Mouse (Mus musculus): ENCODE measurements around the gene Nt5c3. TPM values are rescaled to one million over a fixed set of nuclear protein-coding genes. Genes with fewer than 3 reads are reported as not detected.
A peak's percentile ranks its signal among the peaks of the same experiment; 100 is the strongest.

The Nt5c3 gene
- polyA plus RNA-seq, 1 experiment from 2014 or later, result 198 TPM

GRCm38 (mm10) chr6:56906121-56906846 is 17.4 kb downstream of the Nt5c3 start:
- no peak overlapping the region for H3K27ac ChIP-seq (replicated peaks; ENCODE audit: low read depth, low read length)

GRCm38 (mm10) chr6:56905486-56905885 is 18.2 kb downstream of the Nt5c3 start:
- Histone ChIP-seq H3K36me3 (ENCODE audit: control insufficient read depth, insufficient read depth, low read length) (no peaks in the 10 kb centered on the region), H3K27me3 (ENCODE audit: control insufficient read depth, insufficient read depth, low read length) (no peaks in the 10 kb centered on the region), H3K4me2 (ENCODE audit: low read length) (no peak overlapping the region), H3K9ac (replicated peaks; ENCODE audit: low read length) (no peak overlapping the region), H3K4me1 (ENCODE audit: control insufficient read depth, insufficient read depth, low read length) (peaks cover 10% of the 10 kb centered on the region; the same call in 1 of the 2 replicates), H3K4me3 (replicated peaks; ENCODE audit: low read depth, low read length) (no peak overlapping the region), H3K27ac (replicated peaks; ENCODE audit: low read depth, low read length) (no peak overlapping the region), H3K9me3 (ENCODE audit: control insufficient read depth, low read length) (no peaks in the 10 kb centered on the region)
- DNase-seq (no peak), ATAC-seq (ENCODE audit: low FRiP score, low TSS enrichment) (no peak)
- WGBS, result 88% methylated on average over 5 of the region's 5 CpGs

More at GRCm38 (mm10) chr6:56906121-56906846, 17.4 kb downstream of the Nt5c3 start:
- H3K9ac ChIP-seq (replicated peaks; ENCODE audit: low read length), result no peak overlapping the region
- H3K4me2 ChIP-seq (ENCODE audit: low read length), result no peak overlapping the region
- no peak for DNase-seq
- no peaks in the 10 kb centered on the region for H3K9me3 ChIP-seq (ENCODE audit: control insufficient read depth, low read length)
- no peaks in the 10 kb centered on the region for H3K36me3 ChIP-seq (ENCODE audit: control insufficient read depth, insufficient read depth, low read length)
- ATAC-seq (ENCODE audit: low FRiP score, low TSS enrichment), result no peak
- H3K4me3 ChIP-seq (replicated peaks; ENCODE audit: low read depth, low read length), result no peak overlapping the region
- no peaks in the 10 kb centered on the region for H3K27me3 ChIP-seq (ENCODE audit: control insufficient read depth, insufficient read depth, low read length)
- WGBS, result 85% methylated on average over 8 of the region's 8 CpGs
- H3K4me1 ChIP-seq (ENCODE audit: control insufficient read depth, insufficient read depth, low read length), result peaks cover 10% of the 10 kb centered on the region; the same call in 1 of the 2 replicates

- no peak overlapping the region for H3K27ac ChIP-seq (replicated peaks; ENCODE audit: low read depth, low read length)
- peaks cover 10% of the 10 kb centered on the region; the same call in 1 of the 2 replicates for H3K4me1 ChIP-seq (ENCODE audit: control insufficient read depth, insufficient read depth, low read length)
- ATAC-seq (ENCODE audit: low FRiP score, low TSS enrichment), result no peak
- no peak overlapping the region for H3K4me3 ChIP-seq (replicated peaks; ENCODE audit: low read depth, low read length)
- H3K27me3 ChIP-seq (ENCODE audit: control insufficient read depth, insufficient read depth, low read length), result no peaks in the 10 kb centered on the region
- no peak for DNase-seq
- WGBS, result 83% methylated on average over 2 of the region's 2 CpGs
- H3K9ac ChIP-seq (replicated peaks; ENCODE audit: low read length), result no peak overlapping the region
- H3K36me3 ChIP-seq (ENCODE audit: control insufficient read depth, insufficient read depth, low read length), result no peaks in the 10 kb centered on the region
- no peaks in the 10 kb centered on the region for H3K9me3 ChIP-seq (ENCODE audit: control insufficient read depth, low read length)
- H3K4me2 ChIP-seq (ENCODE audit: low read length), result no peak overlapping the region
Measured at GRCm38 (mm10) chr6:56904982-56905381, 18.8 kb downstream of the Nt5c3 start.

GRCm38 (mm10) chr6:56904330-56904729 is 19.4 kb downstream of the Nt5c3 start:
- DNase-seq, result no peak
- 95% methylated on average over 1 of the region's 1 CpGs for WGBS
- Histone ChIP-seq H3K36me3 (ENCODE audit: control insufficient read depth, insufficient read depth, low read length) (no peaks in the 10 kb centered on the region), H3K9ac (replicated peaks; ENCODE audit: low read length) (no peak overlapping the region), H3K9me3 (ENCODE audit: control insufficient read depth, low read length) (no peaks in the 10 kb centered on the region), H3K27me3 (ENCODE audit: control insufficient read depth, insufficient read depth, low read length) (no peaks in the 10 kb centered on the region), H3K4me1 (ENCODE audit: control insufficient read depth, insufficient read depth, low read length) (peaks cover 10% of the 10 kb centered on the region; the same call in 1 of the 2 replicates), H3K4me2 (ENCODE audit: low read length) (no peak overlapping the region), H3K4me3 (replicated peaks; ENCODE audit: low read depth, low read length) (no peak overlapping the region), H3K27ac (replicated peaks; ENCODE audit: low read depth, low read length) (no peak overlapping the region)
- ATAC-seq (ENCODE audit: low FRiP score, low TSS enrichment), result no peak

- no peak for DNase-seq
Measured at GRCm38 (mm10) chr6:56903831-56904230, 19.9 kb downstream of the Nt5c3 start.

GRCm38 (mm10) chr6:56902606-56903520 is 20.9 kb downstream of the Nt5c3 start:
- no peak overlapping the region for H3K4me3 ChIP-seq (replicated peaks; ENCODE audit: low read depth, low read length)
- H3K9ac ChIP-seq (replicated peaks; ENCODE audit: low read length), result no peak overlapping the region
- H3K27me3 ChIP-seq (ENCODE audit: control insufficient read depth, insufficient read depth, low read length), result no peaks in the 10 kb centered on the region
- no peak overlapping the region for H3K27ac ChIP-seq (replicated peaks; ENCODE audit: low read depth, low read length)
- H3K9me3 ChIP-seq (ENCODE audit: control insufficient read depth, low read length), result no peaks in the 10 kb centered on the region
- no peak overlapping the region for H3K4me2 ChIP-seq (ENCODE audit: low read length)
- no peaks in the 10 kb centered on the region for H3K36me3 ChIP-seq (ENCODE audit: control insufficient read depth, insufficient read depth, low read length)
- DNase-seq (no peak), ATAC-seq (ENCODE audit: low FRiP score, low TSS enrichment) (peak; percentile 29; the same call in 1 of the 2 replicates)
- 85% methylated on average over 7 of the region's 7 CpGs for WGBS
- H3K4me1 ChIP-seq (ENCODE audit: control insufficient read depth, insufficient read depth, low read length), result peaks cover 10% of the 10 kb centered on the region; the same call in 1 of the 2 replicates

More at GRCm38 (mm10) chr6:56903831-56904230, 19.9 kb downstream of the Nt5c3 start:
- H3K36me3 ChIP-seq (ENCODE audit: control insufficient read depth, insufficient read depth, low read length), result no peaks in the 10 kb centered on the region
- no peak overlapping the region for H3K4me2 ChIP-seq (ENCODE audit: low read length)
- no peak overlapping the region for H3K4me3 ChIP-seq (replicated peaks; ENCODE audit: low read depth, low read length)
- ATAC-seq (ENCODE audit: low FRiP score, low TSS enrichment), result no peak
- no peaks in the 10 kb centered on the region for H3K27me3 ChIP-seq (ENCODE audit: control insufficient read depth, insufficient read depth, low read length)
- no peak overlapping the region for H3K9ac ChIP-seq (replicated peaks; ENCODE audit: low read length)
- no peak overlapping the region for H3K27ac ChIP-seq (replicated peaks; ENCODE audit: low read depth, low read length)
- peaks cover 10% of the 10 kb centered on the region; the same call in 1 of the 2 replicates for H3K4me1 ChIP-seq (ENCODE audit: control insufficient read depth, insufficient read depth, low read length)
- no peaks in the 10 kb centered on the region for H3K9me3 ChIP-seq (ENCODE audit: control insufficient read depth, low read length)
- 55% methylated on average over 6 of the region's 6 CpGs for WGBS

- peak; percentile 28 for DNase-seq
- WGBS, result 38% methylated on average over 12 of the region's 12 CpGs
- H3K4me2 ChIP-seq (ENCODE audit: low read length), result no peak overlapping the region
Measured at GRCm38 (mm10) chr6:56901824-56902386, 21.8 kb downstream of the Nt5c3 start.

GRCm38 (mm10) chr6:56901336-56901735 is 22.4 kb downstream of the Nt5c3 start:
- Histone ChIP-seq H3K9me3 (ENCODE audit: control insufficient read depth, low read length) (no peaks in the 10 kb centered on the region), H3K4me2 (ENCODE audit: low read length) (no peak overlapping the region)

More at GRCm38 (mm10) chr6:56901824-56902386, 21.8 kb downstream of the Nt5c3 start:
- Histone ChIP-seq H3K9ac (replicated peaks; ENCODE audit: low read length) (no peak overlapping the region), H3K4me3 (replicated peaks; ENCODE audit: low read depth, low read length) (no peak overlapping the region), H3K4me1 (ENCODE audit: control insufficient read depth, insufficient read depth, low read length) (peaks cover 10% of the 10 kb centered on the region; the same call in 1 of the 2 replicates), H3K27ac (replicated peaks; ENCODE audit: low read depth, low read length) (no peak overlapping the region), H3K9me3 (ENCODE audit: control insufficient read depth, low read length) (no peaks in the 10 kb centered on the region), H3K27me3 (ENCODE audit: control insufficient read depth, insufficient read depth, low read length) (no peaks in the 10 kb centered on the region), H3K36me3 (ENCODE audit: control insufficient read depth, insufficient read depth, low read length) (no peaks in the 10 kb centered on the region)
- ATAC-seq (ENCODE audit: low FRiP score, low TSS enrichment), result no peak

More at GRCm38 (mm10) chr6:56901336-56901735, 22.4 kb downstream of the Nt5c3 start:
- no peak for DNase-seq
- Histone ChIP-seq H3K27ac (replicated peaks; ENCODE audit: low read depth, low read length) (no peak overlapping the region), H3K9ac (replicated peaks; ENCODE audit: low read length) (no peak overlapping the region), H3K27me3 (ENCODE audit: control insufficient read depth, insufficient read depth, low read length) (no peaks in the 10 kb centered on the region), H3K4me1 (ENCODE audit: control insufficient read depth, insufficient read depth, low read length) (peaks cover 10% of the 10 kb centered on the region; the same call in 1 of the 2 replicates), H3K36me3 (ENCODE audit: control insufficient read depth, insufficient read depth, low read length) (no peaks in the 10 kb centered on the region), H3K4me3 (replicated peaks; ENCODE audit: low read depth, low read length) (no peak overlapping the region)
- WGBS, result 75% methylated on average over 3 of the region's 3 CpGs
- no peak for ATAC-seq (ENCODE audit: low FRiP score, low TSS enrichment)

All from midbrain, embryonic 14.5 days (tissue).